Mouse (Mus musculus) gastrocnemius, adult 18-20 months (tissue): ENCODE data around the gene Rab7b. TPM values are rescaled to one million over a fixed set of nuclear protein-coding genes. Genes with fewer than 3 reads are reported as not detected.

Experiments
- DNase-seq: peaks from one replicate; pipeline ENCODE4 v3.0.0; 2021; ENCODE audit warnings: low spot score
- total RNA-seq, 2 experiments: library from RNA; stranded (reverse); gene quantifications; 2 replicates each; pipeline ENCODE4 v1.2.3; 2021

Rab7b gene
- total RNA-seq, 2 experiments from 2014 or later: 2.3 to 2.8 TPM

GRCm38 (mm10) chr1:131691356-131691755 is 2.9 kb downstream of the Rab7b start:
- DNase-seq: peak; percentile 37

GRCm38 (mm10) chr1:131695308-131695707 is 6.8 kb downstream of the Rab7b start:
- DNase-seq: no peak

- no peak for DNase-seq
Measured at GRCm38 (mm10) chr1:131696325-131696724, 7.8 kb downstream of the Rab7b start.

GRCm38 (mm10) chr1:131698770-131699169 is 10.3 kb downstream of the Rab7b start:
- no peak for DNase-seq

- no peak for DNase-seq
Measured at GRCm38 (mm10) chr1:131699642-131700041, 11.1 kb downstream of the Rab7b start.

GRCm38 (mm10) chr1:131700447-131700846 is 12.0 kb downstream of the Rab7b start:
- DNase-seq: no peak

- no peak for DNase-seq
Measured at GRCm38 (mm10) chr1:131701391-131701790, 12.9 kb downstream of the Rab7b start.

- no peak for DNase-seq
Measured at GRCm38 (mm10) chr1:131702094-131702766, 13.7 kb downstream of the Rab7b start.

GRCm38 (mm10) chr1:131703482-131703881 is 15.0 kb downstream of the Rab7b start:
- no peak for DNase-seq

GRCm38 (mm10) chr1:131708338-131708737 is 19.8 kb downstream of the Rab7b start:
- DNase-seq: peak; percentile 61

GRCm38 (mm10) chr1:131711518-131711917 is 23.0 kb downstream of the Rab7b start:
- DNase-seq: no peak

GRCm38 (mm10) chr1:131712386-131712785 is 23.9 kb downstream of the Rab7b start:
- DNase-seq: peak; percentile 84

- DNase-seq: no peak
Measured at GRCm38 (mm10) chr1:131714388-131715337, 26.2 kb downstream of the Rab7b start.

- DNase-seq: no peak
Measured at GRCm38 (mm10) chr1:131718952-131719694, 30.6 kb downstream of the Rab7b start.

- DNase-seq: no peak
Measured at GRCm38 (mm10) chr1:131721989-131722388, 33.5 kb downstream of the Rab7b start.

- no peak for DNase-seq
Measured at GRCm38 (mm10) chr1:131723549-131723948, 35.1 kb downstream of the Rab7b start.

- peak; percentile 21 for DNase-seq
Measured at GRCm38 (mm10) chr1:131726586-131726985, 38.1 kb downstream of the Rab7b start.

GRCm38 (mm10) chr1:131730639-131731437 is 42.3 kb downstream of the Rab7b start:
- DNase-seq: no peak

GRCm38 (mm10) chr1:131733474-131734180 is 45.1 kb downstream of the Rab7b start:
- DNase-seq: no peak

GRCm38 (mm10) chr1:131734657-131735273 is 46.3 kb downstream of the Rab7b start:
- DNase-seq: no peak
